Mouse (Mus musculus) forebrain, postnatal 0 days (tissue): ENCODE results near the gene Map4k5. TPM values are rescaled to one million over a fixed set of nuclear protein-coding genes. Genes with fewer than 3 reads are reported as not detected.
A peak's percentile ranks its signal among the peaks of the same experiment; 100 is the strongest.

Experiments
- ATAC-seq: fragments of 200-750 bp; cut with Nextera tagmentation; 2 replicates; pipeline ENCODE4 v1.8.0; 2017; ENCODE audit warnings: mild to moderate bottlenecking, moderate library complexity
- DNase-seq: peaks from one replicate; pipeline ENCODE4 v3.0.0-alpha.2; 2015
- H3K27ac ChIP-seq: fragments of 300-500 bp; sonication (generic); 2 replicates; pipeline ENCODE4 v1.5.1; 2014; ENCODE audit warnings: low read depth, mild to moderate bottlenecking, antibody characterized with exemption, low read length, moderate library complexity, mixed read lengths
- H3K27me3 ChIP-seq: fragments of 300-500 bp; sonication (generic); 2 replicates; pipeline ENCODE4 v1.6.1; 2014; ENCODE audit warnings: mild to moderate bottlenecking, low read length, mixed read lengths; ENCODE audit not compliant: insufficient read depth
- H3K36me3 ChIP-seq: fragments of 300-500 bp; sonication (generic); 2 replicates; pipeline ENCODE4 v1.6.1; 2014; ENCODE audit warnings: mild to moderate bottlenecking, moderate library complexity; ENCODE audit not compliant: insufficient read depth
- H3K4me1 ChIP-seq: fragments of 300-500 bp; sonication (generic); 2 replicates; pipeline ENCODE4 v1.6.1; 2014; ENCODE audit warnings: antibody characterized with exemption; ENCODE audit not compliant: insufficient read depth
- H3K4me2 ChIP-seq: fragments of 300-500 bp; sonication (generic); 2 replicates; pipeline ENCODE4 v1.6.1; 2014; ENCODE audit warnings: low read depth, mild to moderate bottlenecking, moderate library complexity
- H3K4me3 ChIP-seq: fragments of 300-500 bp; sonication (generic); 2 replicates; pipeline ENCODE4 v1.5.1; 2014; ENCODE audit warnings: low read depth, low read length, mixed read lengths
- H3K9ac ChIP-seq: fragments of 300-500 bp; sonication (generic); 2 replicates; pipeline ENCODE4 v1.6.1; 2014; ENCODE audit warnings: mild to moderate bottlenecking
- H3K9me3 ChIP-seq: fragments of 300-500 bp; sonication (generic); 2 replicates; pipeline ENCODE4 v1.6.1; 2016; ENCODE audit warnings: low read length
- CTCF ChIP-seq: sonication (generic); IDR thresholded peaks from 2 replicates; pipeline ENCODE4 v1.5.1; 2016; ENCODE audit warnings: antibody characterized with exemption, control low read depth, low read depth
- WGBS: fragments of 180-500 bp; shearing (Covaris S2); extraction: QIAGEN DNeasy Blood & Tissue Kit; methylation state at CpG from one replicate; pipeline ENCODE4 v1.1.7; 2014; 5-methylcytosine and 5-hydroxymethylcytosine counted together
- polyA plus RNA-seq: library from polyadenylated mRNA; unstranded; fragments of >200 nt; fragmentation: Nextera tagmentation; extraction: Ambion mirVana; gene quantifications from 2 replicates; pipeline ENCODE4 v1.2.1, GENCODE M21; 2015
- total RNA-seq: library from RNA; depleted of rRNA; stranded (reverse); fragments of >200 nt; gene quantifications from 2 replicates; pipeline ENCODE4 v1.2.3, GENCODE M21; 2014

Gene Map4k5
- total and polyA plus RNA-seq, 2 experiments from 2014 or later, result 20.4 to 47.6 TPM

GRCm38 (mm10) chr12:69761603-69762002 lies 131.4 kb downstream of the Map4k5 start:
- Histone ChIP-seq H3K27me3 (no peaks in the 10 kb centered on the region), H3K4me2 (no peak overlapping the region), H3K4me1 (peaks cover 11% of the 10 kb centered on the region; the same call in 1 of the 2 replicates), H3K4me3 (no peak overlapping the region), H3K36me3 (no peaks in the 10 kb centered on the region), H3K9ac (no peak overlapping the region), H3K27ac (no peak overlapping the region), H3K9me3 (no peaks in the 10 kb centered on the region)
- ATAC-seq (no peak), DNase-seq (no peak)
- no peak for TF ChIP-seq CTCF
- WGBS, result 79% methylated on average over 2 of the region's 2 CpGs

GRCm38 (mm10) chr12:69760743-69761406 lies 132.1 kb downstream of the Map4k5 start:
- no peak overlapping the region for H3K9ac ChIP-seq
- no peaks in the 10 kb centered on the region for H3K9me3 ChIP-seq
- no peaks in the 10 kb centered on the region for H3K36me3 ChIP-seq
- 60% methylated on average over 20 of the region's 20 CpGs for WGBS
- H3K4me3 ChIP-seq, result no peak overlapping the region
- DNase-seq, result peak; percentile 38
- H3K27ac ChIP-seq, result no peak overlapping the region
- no peak overlapping the region for H3K4me2 ChIP-seq
- H3K4me1 ChIP-seq, result peaks cover 11% of the 10 kb centered on the region; the same call in 1 of the 2 replicates
- no peak for TF ChIP-seq CTCF
- peak; percentile 39; the same call in 1 of the 2 replicates for ATAC-seq
- H3K27me3 ChIP-seq, result no peaks in the 10 kb centered on the region

GRCm38 (mm10) chr12:69760014-69760413 lies 133.0 kb downstream of the Map4k5 start:
- 71% methylated on average over 6 of the region's 6 CpGs for WGBS
- no peak for DNase-seq
- no peak overlapping the region for H3K27ac ChIP-seq
- H3K9me3 ChIP-seq, result no peaks in the 10 kb centered on the region
- ATAC-seq, result no peak
- no peak for TF ChIP-seq CTCF
- no peak overlapping the region for H3K9ac ChIP-seq
- H3K4me2 ChIP-seq, result no peak overlapping the region
- H3K4me3 ChIP-seq, result no peak overlapping the region
- no peaks in the 10 kb centered on the region for H3K36me3 ChIP-seq
- no peaks in the 10 kb centered on the region for H3K27me3 ChIP-seq
- H3K4me1 ChIP-seq, result peaks cover 11% of the 10 kb centered on the region; the same call in 1 of the 2 replicates

GRCm38 (mm10) chr12:69759267-69759885 lies 133.6 kb downstream of the Map4k5 start:
- Histone ChIP-seq H3K27me3 (no peaks in the 10 kb centered on the region), H3K36me3 (no peaks in the 10 kb centered on the region), H3K4me2 (no peak overlapping the region), H3K4me1 (peaks cover 11% of the 10 kb centered on the region; the same call in 1 of the 2 replicates), H3K4me3 (no peak overlapping the region), H3K9ac (no peak overlapping the region), H3K9me3 (no peaks in the 10 kb centered on the region), H3K27ac (no peak overlapping the region)
- no peak for ATAC-seq
- no peak for DNase-seq
- no peak for TF ChIP-seq CTCF
- WGBS, result 63% methylated on average over 7 of the region's 7 CpGs

- H3K27me3 ChIP-seq, result no peaks in the 10 kb centered on the region
- H3K9ac ChIP-seq, result no peak overlapping the region
These were observed 134.5 kb downstream of the Map4k5 start for GRCm38 (mm10) chr12:69758221-69759185.

GRCm38 (mm10) chr12:69757418-69758141 lies 135.4 kb downstream of the Map4k5 start:
- no peaks in the 10 kb centered on the region for H3K36me3 ChIP-seq
- ATAC-seq, result peak; percentile 80
- H3K4me2 ChIP-seq, result peak overlapping the region; percentile 41
- TF ChIP-seq CTCF, result peak; percentile 70
- no peaks in the 10 kb centered on the region for H3K27me3 ChIP-seq
- 0 out of 2 replicates have a peak overlapping the region, but pooled peaks have one; percentile 14 for H3K9ac ChIP-seq
- H3K4me3 ChIP-seq, result no peak overlapping the region; the same call in 1 of the 2 replicates
- H3K27ac ChIP-seq, result no peak overlapping the region
- H3K4me1 ChIP-seq, result peaks cover 11% of the 10 kb centered on the region; the same call in 1 of the 2 replicates
- peak; percentile 71 for DNase-seq
- 14% methylated on average over 22 of the region's 22 CpGs for WGBS
- H3K9me3 ChIP-seq, result no peaks in the 10 kb centered on the region

More at GRCm38 (mm10) chr12:69758221-69759185, 134.5 kb downstream of the Map4k5 start:
- Histone ChIP-seq H3K4me1 (peaks cover 11% of the 10 kb centered on the region; the same call in 1 of the 2 replicates), H3K4me2 (peak overlapping the region; percentile 41), H3K27ac (0 out of 2 replicates have a peak overlapping the region, but pooled peaks have one; percentile 21), H3K36me3 (no peaks in the 10 kb centered on the region), H3K4me3 (no peak overlapping the region; the same call in 1 of the 2 replicates), H3K9me3 (no peaks in the 10 kb centered on the region)
- DNase-seq (no peak), ATAC-seq (0 out of 2 replicates have a peak, but pooled peaks have one; percentile 33)
- no peak for TF ChIP-seq CTCF
- 14% methylated on average over 22 of the region's 22 CpGs for WGBS
